Mouse (Mus musculus) erythroblast, embryonic 14.5 days (primary cell): ENCODE measurements around the gene Ckap2. TPM values are rescaled to one million over a fixed set of nuclear protein-coding genes. Genes with fewer than 3 reads are reported as not detected.

Experiments
- H3K27me3 ChIP-seq: 2 replicates; pipeline ENCODE4 v1.6.1; 2012; ENCODE audit warnings: inconsistent platforms; ENCODE audit not compliant: control insufficient read depth
- H3K36me3 ChIP-seq: 2 replicates; pipeline ENCODE4 v1.6.1; 2012; ENCODE audit warnings: mild to moderate bottlenecking, inconsistent platforms; ENCODE audit not compliant: control insufficient read depth
- H3K4me1 ChIP-seq: 2 replicates; pipeline ENCODE4 v1.6.1; 2012; ENCODE audit warnings: inconsistent platforms; ENCODE audit not compliant: control insufficient read depth
- H3K4me3 ChIP-seq: replicated peaks from 2 replicates; pipeline ENCODE3; 2012; ENCODE audit warnings: moderate library complexity, mild to moderate bottlenecking, inconsistent platforms
- H3K9me3 ChIP-seq: 2 replicates; pipeline ENCODE4 v1.6.1; 2012; ENCODE audit warnings: low read length, inconsistent platforms, mixed read lengths; ENCODE audit not compliant: control insufficient read depth
- GATA1 ChIP-seq: IDR thresholded peaks from 2 replicates; pipeline ENCODE4 v1.6.1; 2012; ENCODE audit warnings: low read length, inconsistent platforms, mixed read lengths
- TAL1 ChIP-seq: IDR thresholded peaks from 3 replicates; pipeline ENCODE4 v1.6.1; 2012; ENCODE audit warnings: low read length, inconsistent platforms, mixed read lengths
- polyA plus RNA-seq: library from polyadenylated mRNA; stranded (reverse); fragments of >175 nt; gene quantifications from 2 replicates; pipeline ENCODE4 v1.2.3, GENCODE M21; 2012

The Ckap2 gene
- 1.2 and 1.4 TPM in 2 replicates for polyA plus RNA-seq

GRCm38 (mm10) chr8:22185431-22186397, at the start of gene Ckap2:
Ckap2 (minus strand) TSS chr8:22185819.
- Histone ChIP-seq H3K27me3 (peaks cover 28% of the 10 kb centered on the region), H3K4me1 (peaks cover 33% of the 10 kb centered on the region), H3K9me3 (no peaks in the 10 kb centered on the region), H3K36me3 (peaks cover 15% of the 10 kb centered on the region), H3K4me3 (peak within 1 kb of the TSS; percentile 85)
- TF ChIP-seq GATA1 (no peak), TAL1 (no peak)

- H3K36me3 ChIP-seq = no peaks in the 10 kb centered on the region
- peaks cover 43% of the 10 kb centered on the region for H3K27me3 ChIP-seq
- no peak overlapping the region for H3K4me3 ChIP-seq
Measured at GRCm38 (mm10) chr8:22228621-22229020, 43.0 kb upstream of the Ckap2 start.

GRCm38 (mm10) chr8:22227061-22227877, 41.6 kb upstream of the Ckap2 start, which contains the start of gene Thsd1:
Thsd1 (plus strand) TSS chr8:22227313.
- peak within 1 kb of the TSS; percentile 41 for H3K4me3 ChIP-seq
- no peaks in the 10 kb centered on the region; the same call in 1 of the 2 replicates for H3K9me3 ChIP-seq
- H3K4me1 ChIP-seq = peaks cover 5% of the 10 kb centered on the region
- H3K27me3 ChIP-seq = peaks cover 43% of the 10 kb centered on the region
- TF ChIP-seq TAL1 (no peak), GATA1 (no peak)
- H3K36me3 ChIP-seq = no peaks in the 10 kb centered on the region

More at GRCm38 (mm10) chr8:22228621-22229020, 43.0 kb upstream of the Ckap2 start:
- TF ChIP-seq GATA1 (no peak), TAL1 (no peak)
- peaks cover 5% of the 10 kb centered on the region for H3K4me1 ChIP-seq
- no peaks in the 10 kb centered on the region; the same call in 1 of the 2 replicates for H3K9me3 ChIP-seq

DNA sequence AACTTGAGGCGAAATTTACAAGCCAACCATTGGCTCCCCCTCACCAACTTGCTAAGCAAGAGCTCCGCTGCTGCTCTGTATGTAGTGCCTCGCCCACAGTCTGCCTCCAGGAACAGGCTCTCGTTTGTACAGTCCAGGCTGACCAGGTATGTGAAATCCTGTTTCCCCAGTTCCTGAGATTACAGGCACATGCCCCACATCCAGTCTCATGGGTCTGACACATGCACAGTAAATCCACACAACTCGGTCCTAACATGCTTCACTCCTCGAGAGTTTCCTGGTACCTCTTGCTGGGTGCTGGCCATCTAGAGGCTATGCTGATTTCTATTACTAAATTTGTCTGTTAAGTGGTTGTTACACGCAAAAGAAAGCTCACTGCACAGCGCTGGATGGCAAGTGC, 40.7 kb upstream of the Ckap2 start:
- H3K4me3 ChIP-seq = no peak overlapping the region
- TF ChIP-seq TAL1 = no peak
- no peak for TF ChIP-seq GATA1
- H3K4me1 ChIP-seq = peaks cover 5% of the 10 kb centered on the region
- H3K27me3 ChIP-seq = peaks cover 43% of the 10 kb centered on the region
- H3K36me3 ChIP-seq = no peaks in the 10 kb centered on the region
- no peaks in the 10 kb centered on the region; the same call in 1 of the 2 replicates for H3K9me3 ChIP-seq

- Histone ChIP-seq H3K4me1 (no peaks in the 10 kb centered on the region), H3K4me3 (no peak overlapping the region), H3K9me3 (no peaks in the 10 kb centered on the region), H3K27me3 (no peaks in the 10 kb centered on the region), H3K36me3 (peaks cover 27% of the 10 kb centered on the region)
- TF ChIP-seq GATA1 (no peak), TAL1 (no peak)
Measured at GRCm38 (mm10) chr8:22214826-22215225, 29.2 kb upstream of the Ckap2 start.

- no peak overlapping the region for H3K4me3 ChIP-seq
- H3K4me1 ChIP-seq = peaks cover 11% of the 10 kb centered on the region
- peaks cover 19% of the 10 kb centered on the region for H3K36me3 ChIP-seq
- H3K27me3 ChIP-seq = no peaks in the 10 kb centered on the region
- no peaks in the 10 kb centered on the region for H3K9me3 ChIP-seq
- no peak for TF ChIP-seq GATA1
- TF ChIP-seq TAL1 = no peak
Measured at GRCm38 (mm10) chr8:22209012-22209411, 23.4 kb upstream of the Ckap2 start.

DNA sequence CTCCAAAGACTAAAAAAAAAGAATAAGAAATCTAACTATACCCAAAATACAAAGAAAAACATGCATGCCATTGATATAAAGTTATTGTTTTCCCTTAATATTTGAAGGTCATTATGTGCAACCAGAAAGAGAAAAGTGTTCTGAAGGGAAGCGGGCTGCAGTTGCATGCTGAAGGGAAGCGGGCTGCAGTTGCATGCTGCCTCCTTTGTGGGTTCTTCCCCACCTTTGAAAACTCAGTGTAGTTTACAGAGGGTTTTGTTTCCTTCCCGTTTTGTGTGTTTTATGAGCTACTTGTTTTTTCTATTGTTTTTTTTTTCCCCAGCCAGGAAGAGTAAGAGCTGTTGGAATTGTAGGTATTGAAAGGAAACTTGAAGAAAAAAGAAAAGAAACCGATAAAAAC, 21.9 kb upstream of the Ckap2 start:
- TF ChIP-seq GATA1 = no peak
- no peak for TF ChIP-seq TAL1
- no peaks in the 10 kb centered on the region for H3K27me3 ChIP-seq
- peaks cover 11% of the 10 kb centered on the region for H3K4me1 ChIP-seq
- no peak overlapping the region for H3K4me3 ChIP-seq
- no peaks in the 10 kb centered on the region for H3K9me3 ChIP-seq
- H3K36me3 ChIP-seq = peaks cover 15% of the 10 kb centered on the region

- Histone ChIP-seq H3K36me3 (peaks cover 19% of the 10 kb centered on the region), H3K4me1 (peaks cover 2% of the 10 kb centered on the region; the same call in 1 of the 2 replicates), H3K4me3 (no peak overlapping the region), H3K9me3 (0 out of 2 replicates have a peak, but pooled peaks cover 2% of the 10 kb centered on the region), H3K27me3 (no peaks in the 10 kb centered on the region)
- TF ChIP-seq GATA1 (no peak), TAL1 (no peak)
Measured at GRCm38 (mm10) chr8:22199481-22199880, 13.9 kb upstream of the Ckap2 start.
